Mouse (Mus musculus): ENCODE measurements around the gene Ankrd63. TPM values are rescaled to one million over a fixed set of nuclear protein-coding genes. Genes with fewer than 3 reads are reported as not detected.
A peak's percentile ranks its signal among the peaks of the same experiment; 100 is the strongest.

The Ankrd63 gene
- total and polyA plus RNA-seq, 3 experiments, result 0.08 to 0.53 TPM; not detected in 1

DNA sequence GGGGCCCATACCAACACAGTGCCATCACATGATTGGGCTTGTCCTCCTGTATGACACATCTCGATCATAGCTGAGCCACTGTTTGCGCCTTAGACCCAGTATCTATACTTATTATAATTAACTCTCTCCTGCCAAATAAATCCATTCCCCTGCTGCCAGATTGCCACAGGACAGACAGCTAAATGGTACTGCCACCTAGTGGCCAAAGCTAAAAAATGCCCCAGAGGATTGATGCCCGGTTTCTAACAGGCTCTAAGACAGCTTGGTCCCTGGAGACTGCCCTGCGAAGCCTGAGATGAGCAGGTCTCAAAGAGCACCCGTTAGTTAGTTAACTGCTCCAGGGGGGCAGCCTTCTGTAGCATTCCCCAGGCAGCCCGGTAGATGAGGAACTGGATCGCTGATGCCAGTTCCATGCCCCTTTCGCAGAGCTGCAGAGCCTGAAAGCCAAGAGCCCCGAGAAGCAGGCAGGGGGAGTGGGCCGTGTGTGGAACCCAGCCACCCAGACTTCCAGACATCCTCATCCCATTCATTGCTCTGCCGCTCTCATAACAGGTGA is 8.0 kb downstream of the Ankrd63 start (continued):
- TF ChIP-seq MXI1 (IDR thresholded peaks at IDR 0.05; ENCODE audit: low read depth, low read length) (no peak), USF1 (IDR thresholded peaks at IDR 0.05; ENCODE audit: low read depth, low read length) (no peak), ELF1 (IDR thresholded peaks at IDR 0.05; ENCODE audit: low read depth, low read length) (no peak), RAD21 (IDR thresholded peaks at IDR 0.05; ENCODE audit: low read depth, low read length) (peak; percentile 83), ZC3H11A (IDR thresholded peaks at IDR 0.05; ENCODE audit: low read depth, low read length) (peak; percentile 87)

DNA sequence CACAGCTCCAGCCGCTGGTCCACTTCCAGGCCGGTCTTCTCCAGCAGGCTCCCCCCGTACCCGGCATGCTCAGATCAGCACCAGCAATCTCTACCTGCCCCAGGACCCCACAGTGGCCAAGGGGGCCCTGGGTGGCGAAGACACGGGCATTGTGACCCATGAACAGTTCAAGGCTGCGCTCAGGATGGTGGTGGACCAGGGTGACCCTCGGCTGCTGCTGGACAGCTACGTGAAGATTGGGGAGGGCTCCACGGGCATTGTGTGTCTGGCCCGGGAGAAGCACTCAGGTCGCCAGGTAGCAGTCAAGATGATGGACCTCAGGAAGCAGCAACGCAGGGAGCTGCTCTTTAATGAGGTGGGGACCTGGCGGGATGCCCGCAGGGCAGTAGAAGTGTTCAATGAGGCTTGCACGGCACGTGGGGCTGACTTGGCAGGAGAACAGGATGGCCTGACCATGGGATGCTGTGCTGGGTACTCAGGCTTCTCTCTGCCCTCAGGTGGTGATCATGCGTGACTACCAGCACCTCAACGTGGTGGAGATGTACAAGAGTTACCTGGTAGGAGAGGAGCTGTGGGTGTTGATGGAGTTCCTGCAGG is 10.3 kb downstream of the Ankrd63 start:
- Histone ChIP-seq H3K9ac (ENCODE audit: control insufficient read depth, low read depth, low read length, poor library complexity, severe bottlenecking) (no peak overlapping the region), H3K9me3 (replicated peaks; ENCODE audit: insufficient read depth, low read length) (no peaks in the 10 kb centered on the region), H3K27ac (ENCODE audit: control insufficient read depth, low read depth, low read length) (no peak overlapping the region), H3K36me3 (ENCODE audit: control insufficient read depth in 1 of 2, insufficient read depth in 2 of 2, low read length in 2 of 2) (no peaks in the 10 kb centered on the region), H3K4me3 (ENCODE audit: control insufficient read depth in 1 of 2, insufficient read depth in 1 of 2, low read depth in 2 of 2, low read length in 2 of 2) (no peak overlapping the region), H3K27me3 (ENCODE audit: control insufficient read depth in 1 of 2, insufficient read depth in 2 of 2, low read length in 2 of 2) (no peaks in the 10 kb centered on the region), H3K4me1 (ENCODE audit: control insufficient read depth in 1 of 2, insufficient read depth in 2 of 2, low read length in 2 of 2) (no peaks in the 10 kb centered on the region), H3K79me2 (ENCODE audit: control insufficient read depth, insufficient read depth, low read length, poor library complexity) (no peaks in the 10 kb centered on the region)
- TF ChIP-seq ETS1 (IDR thresholded peaks at IDR 0.05; ENCODE audit: low read depth, low read length) (no peak), KAT2A (conservative IDR thresholded peaks at IDR 0.05; ENCODE audit: low read depth, low read length) (no peak), UBTF (IDR thresholded peaks at IDR 0.05; ENCODE audit: borderline replicate concordance, insufficient read depth, low read depth, low read length) (no peak), SMC3 (IDR thresholded peaks at IDR 0.05; ENCODE audit: low read depth, low read length) (no peak), RCOR1 (IDR thresholded peaks at IDR 0.05; ENCODE audit: low read depth, low read length) (no peak), RAD21 (IDR thresholded peaks at IDR 0.05; ENCODE audit: low read depth, low read length) (no peak), POLR2A (IDR thresholded peaks at IDR 0.05; ENCODE audit: control insufficient read depth in 1 of 2, insufficient read depth in 1 of 2, low read depth in 1 of 2, low read length in 2 of 2, poor library complexity in 1 of 2) (no peak), MAX (IDR thresholded peaks at IDR 0.05; ENCODE audit: low read length) (no peak)
- DNase-seq (ENCODE audit: low read depth, low spot score), result no peak

DNA sequence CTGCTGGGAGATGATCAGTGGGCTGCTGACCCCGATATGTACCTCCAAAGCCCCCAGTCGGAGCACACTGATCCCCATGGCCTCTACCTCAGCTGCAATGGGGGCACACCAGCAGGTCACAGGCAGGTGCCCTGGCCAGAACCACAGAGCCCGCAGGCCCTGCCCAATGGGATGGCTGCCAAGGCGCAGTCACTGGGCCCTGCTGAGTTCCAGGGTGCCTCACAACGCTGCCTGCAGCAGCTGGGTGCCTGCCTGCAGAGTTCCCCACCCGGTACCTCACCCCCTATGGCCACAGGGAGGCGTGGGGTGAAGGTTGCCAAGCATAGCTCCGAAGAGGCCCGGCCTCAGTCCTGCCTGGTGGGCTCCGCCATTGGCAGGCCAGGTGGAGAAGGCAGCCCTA is 13.9 kb downstream of the Ankrd63 start:
- no peak for DNase-seq (ENCODE audit: low read depth, low spot score)
- no peaks in the 10 kb centered on the region for H3K9me3 ChIP-seq (replicated peaks; ENCODE audit: insufficient read depth, low read length)
- H3K9ac ChIP-seq (ENCODE audit: control insufficient read depth, low read depth, low read length, poor library complexity, severe bottlenecking), result no peak overlapping the region
- H3K27ac ChIP-seq (ENCODE audit: control insufficient read depth, low read depth, low read length), result no peak overlapping the region
- no peaks in the 10 kb centered on the region for H3K4me1 ChIP-seq (ENCODE audit: control insufficient read depth in 1 of 2, insufficient read depth in 2 of 2, low read length in 2 of 2)
- H3K27me3 ChIP-seq (ENCODE audit: control insufficient read depth in 1 of 2, insufficient read depth in 2 of 2, low read length in 2 of 2), result no peaks in the 10 kb centered on the region
- TF ChIP-seq UBTF (IDR thresholded peaks at IDR 0.05; ENCODE audit: borderline replicate concordance, insufficient read depth, low read depth, low read length) (no peak), CHD2 (IDR thresholded peaks at IDR 0.05; ENCODE audit: low read length) (no peak), USF1 (IDR thresholded peaks at IDR 0.05; ENCODE audit: low read depth, low read length) (no peak), ELF1 (IDR thresholded peaks at IDR 0.05; ENCODE audit: low read depth, low read length) (no peak), NRF1 (IDR thresholded peaks at IDR 0.05; ENCODE audit: insufficient read depth, low read depth, low read length, poor library complexity, severe bottlenecking) (no peak), CTCF (IDR thresholded peaks at IDR 0.05 in 2 of 3, conservative IDR thresholded peaks at IDR 0.05 in 1 of 3; ENCODE audit: control insufficient read depth in 1 of 3, insufficient read depth in 1 of 3, low read depth in 2 of 3, low read length in 3 of 3, poor library complexity in 1 of 3, severe bottlenecking in 1 of 3) (no peak), ZMIZ1 (IDR thresholded peaks at IDR 0.05; ENCODE audit: low read depth, low read length) (no peak), POLR2AphosphoS5 (IDR thresholded peaks at IDR 0.05; ENCODE audit: borderline replicate concordance, low read depth, low read length) (no peak)
- no peaks in the 10 kb centered on the region for H3K79me2 ChIP-seq (ENCODE audit: control insufficient read depth, insufficient read depth, low read length, poor library complexity)
- H3K36me3 ChIP-seq (ENCODE audit: control insufficient read depth in 1 of 2, insufficient read depth in 2 of 2, low read length in 2 of 2), result no peaks in the 10 kb centered on the region
- no peak overlapping the region for H3K4me3 ChIP-seq (ENCODE audit: control insufficient read depth in 1 of 2, insufficient read depth in 1 of 2, low read depth in 2 of 2, low read length in 2 of 2)
